Mouse (Mus musculus) ES-E14 (cell line): ENCODE data around the gene Glyr1. TPM values are rescaled to one million over a fixed set of nuclear protein-coding genes. Genes with fewer than 3 reads are reported as not detected.

Experiments used
- DNase-seq: peaks from one replicate; pipeline ENCODE4 v3.0.0-alpha.2; 2013; ENCODE audit warnings: low read depth, low spot score
- H3K27ac ChIP-seq: 2 replicates; pipeline ENCODE4 v1.5.1; 2012; ENCODE audit warnings: low read depth, mild to moderate bottlenecking, low read length, moderate library complexity, mixed read lengths; ENCODE audit not compliant: poor library complexity, insufficient read depth, severe bottlenecking
- H3K36me3 ChIP-seq: 2 replicates; pipeline ENCODE4 v1.6.1; 2012; ENCODE audit warnings: mild to moderate bottlenecking, low read length, moderate library complexity, mixed read lengths; ENCODE audit not compliant: control insufficient read depth, poor library complexity, insufficient read depth, severe bottlenecking
- H3K4me1 ChIP-seq, 2 experiments: fragments of 150-350 bp in 1 of 2; sonication (generic) in 1 of 2; 2 replicates each; pipeline ENCODE4 v1.6.1; 2012; ENCODE audit warnings: low read length in 2 of 2, mild to moderate bottlenecking in 1 of 2, mixed read lengths in 1 of 2; ENCODE audit not compliant: control insufficient read depth in 2 of 2, insufficient read depth in 2 of 2, poor library complexity in 1 of 2
- H3K4me3 ChIP-seq, 2 experiments: fragments of 150-350 bp in 1 of 2; sonication (generic) in 1 of 2; 2 replicates each; pipeline ENCODE4 v1.5.1; 2012; ENCODE audit warnings: low read length in 2 of 2, low read depth in 1 of 2, mild to moderate bottlenecking in 1 of 2, mixed read lengths in 1 of 2; ENCODE audit not compliant: insufficient read depth in 1 of 2, poor library complexity in 1 of 2, severe bottlenecking in 1 of 2
- H3K9ac ChIP-seq: 2 replicates; pipeline ENCODE4 v1.6.1; 2012; ENCODE audit warnings: low read depth, mild to moderate bottlenecking, low read length, mixed read lengths; ENCODE audit not compliant: poor library complexity, insufficient read depth, severe bottlenecking
- H3K9me3 ChIP-seq: fragments of 150-350 bp; sonication (generic); 2 replicates; pipeline ENCODE4 v1.6.1; 2012; ENCODE audit warnings: low read depth, mild to moderate bottlenecking, low read length; ENCODE audit not compliant: control insufficient read depth, insufficient read depth
- CHD2 ChIP-seq: IDR thresholded peaks from 2 replicates; pipeline ENCODE4 v1.6.1; 2014; ENCODE audit warnings: mild to moderate bottlenecking, low read depth, low read length, inconsistent platforms
- HCFC1 ChIP-seq: IDR thresholded peaks from 2 replicates; pipeline ENCODE4 v1.6.1; 2012; ENCODE audit warnings: low read length, inconsistent platforms, borderline replicate concordance; ENCODE audit not compliant: insufficient read depth
- MAFK ChIP-seq: IDR thresholded peaks from 2 replicates; pipeline ENCODE4 v1.6.1; 2014; ENCODE audit warnings: mild to moderate bottlenecking, low read depth, low read length, inconsistent platforms; ENCODE audit not compliant: insufficient read depth
- ZC3H11A ChIP-seq: IDR thresholded peaks from 2 replicates; pipeline ENCODE4 v1.6.1; 2012; ENCODE audit warnings: low read depth, mild to moderate bottlenecking, inconsistent platforms, low read length, borderline replicate concordance
- ZNF384 ChIP-seq: IDR thresholded peaks from 2 replicates; pipeline ENCODE4 v1.6.1; 2012; ENCODE audit warnings: low read depth, low read length, inconsistent platforms
- in situ Hi-C, 2 experiments: fragments of 600-800 bp; cut with MboI; formaldehyde crosslinking; loops; one replicate each; pipeline ENCODE4 v1.15.1; 2025; ENCODE audit warnings: low sequenced_read_pairs in 2 of 2, inconsistent platforms in 1 of 2; ENCODE audit not compliant: unreplicated experiment in 2 of 2
- total RNA-seq: library from RNA; depleted of rRNA; stranded (reverse); fragments of 300-350 nt; gene quantifications from 2 replicates; pipeline ENCODE4 v1.2.3, GENCODE M21; 2012; rRNA removed

Glyr1 gene
- total RNA-seq, result 67.4 and 75.6 TPM in 2 replicates

DNA sequence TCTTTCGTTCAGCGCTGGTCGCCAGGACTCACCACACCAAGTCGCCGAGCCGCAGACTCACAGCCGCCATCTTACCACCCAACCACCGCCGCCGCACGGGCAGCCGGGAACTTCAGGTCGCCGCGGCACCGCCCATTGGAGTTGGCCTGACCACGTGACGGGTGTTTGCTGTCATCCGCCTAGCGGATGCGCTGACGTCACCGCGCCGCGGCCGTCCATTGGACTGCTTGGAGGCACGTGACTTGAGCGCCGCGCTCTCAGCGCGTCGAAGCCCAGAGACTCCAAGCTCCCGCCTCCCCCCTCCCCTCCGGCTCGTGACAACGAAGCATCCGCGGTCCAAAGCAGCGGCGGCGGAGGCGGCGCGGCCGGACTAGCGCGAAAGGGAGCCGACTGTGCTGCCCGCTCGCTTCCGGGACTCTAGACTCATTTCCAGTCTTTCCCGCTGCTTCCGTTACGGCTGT, at the start of gene Glyr1, which contains the start of gene Ubn1:
Glyr1 (minus strand) TSS at position 90 of the 461 bp plus-strand sequence.
Ubn1 (plus strand) TSS at position 284 of the 461 bp plus-strand sequence.
- H3K27ac ChIP-seq, result peak within 1 kb of the TSS; percentile 53; the same call in 1 of the 2 replicates
- H3K36me3 ChIP-seq, result peaks cover 12% of the 10 kb centered on the region; the same call in 1 of the 2 replicates
- in situ Hi-C loops, result no loop called here
- H3K4me1 ChIP-seq, result peaks cover 0 to 8% of the 10 kb centered on the region in 2 experiments; a peak in 2 of 4 replicates
- peak within 1 kb of the TSS; percentile 85 to 99 for H3K4me3 ChIP-seq
- no peaks in the 10 kb centered on the region for H3K9me3 ChIP-seq
- TF ChIP-seq MAFK (no peak), HCFC1 (peak; percentile 16; the same call in 1 of the 2 replicates), CHD2 (no peak)
- peak within 1 kb of the TSS; percentile 94 for H3K9ac ChIP-seq
- peak; percentile 97 for DNase-seq

DNA sequence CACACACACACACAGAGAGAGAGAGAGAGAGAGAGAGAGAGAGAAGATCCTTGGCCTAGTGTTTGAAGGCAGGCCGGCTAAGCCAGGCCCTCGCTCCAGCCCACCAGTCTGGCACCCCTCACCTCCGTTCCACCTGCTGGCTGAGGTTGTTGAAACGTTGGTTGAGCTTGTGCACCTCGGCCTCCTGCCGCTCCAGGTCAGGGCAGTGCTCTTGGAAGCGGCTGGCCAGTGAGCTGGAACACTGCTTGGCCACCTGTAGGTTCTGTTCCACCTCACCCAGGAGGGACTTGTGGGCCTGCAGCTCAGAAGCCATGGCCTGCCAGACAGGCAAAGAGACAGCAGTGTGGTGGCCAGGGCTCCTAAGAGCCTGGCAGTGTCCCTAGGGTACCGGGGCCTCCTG, 46.8 kb upstream of the Glyr1 start:
- DNase-seq, result no peak
- Histone ChIP-seq H3K9ac (no peak overlapping the region), H3K4me3 (no peak overlapping the region), H3K36me3 (no peaks in the 10 kb centered on the region), H3K27ac (no peak overlapping the region), H3K4me1 (no peaks in the 10 kb centered on the region), H3K9me3 (no peaks in the 10 kb centered on the region)
- no peak for TF ChIP-seq HCFC1
- no peak for TF ChIP-seq CHD2
- in situ Hi-C loops, result no loop called here

DNA sequence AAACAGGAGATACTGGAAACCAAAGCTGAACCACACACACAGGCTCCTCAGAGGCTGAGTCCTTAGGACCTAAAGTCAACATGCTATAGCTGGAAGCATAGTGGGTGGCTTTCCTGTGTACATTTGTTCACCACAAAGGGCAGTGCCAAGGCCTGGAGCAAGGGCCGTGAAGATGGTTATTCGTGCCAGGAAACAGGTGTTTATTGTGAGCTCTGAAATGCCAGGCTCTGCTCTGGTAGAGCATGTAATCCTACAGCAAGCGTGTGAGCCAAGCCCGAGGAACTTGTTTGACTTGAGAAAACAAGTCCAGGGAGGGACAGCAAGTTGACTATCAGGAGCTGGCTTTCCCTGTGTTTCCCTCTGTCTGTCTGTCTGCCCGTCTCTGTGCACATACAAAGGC, 43.6 kb upstream of the Glyr1 start:
- H3K36me3 ChIP-seq, result no peaks in the 10 kb centered on the region
- no peaks in the 10 kb centered on the region for H3K9me3 ChIP-seq
- no peak overlapping the region for H3K27ac ChIP-seq
- 0 out of 4 replicates have a peak, but pooled peaks cover 0 to under 1% of the 10 kb centered on the region in 2 experiments for H3K4me1 ChIP-seq
- DNase-seq, result no peak
- TF ChIP-seq ZNF384 (no peak), ZC3H11A (no peak), CHD2 (no peak), MAFK (no peak), HCFC1 (no peak)
- no peak overlapping the region for H3K4me3 ChIP-seq
- no peak overlapping the region for H3K9ac ChIP-seq
- in situ Hi-C loops, result no loop called here

DNA sequence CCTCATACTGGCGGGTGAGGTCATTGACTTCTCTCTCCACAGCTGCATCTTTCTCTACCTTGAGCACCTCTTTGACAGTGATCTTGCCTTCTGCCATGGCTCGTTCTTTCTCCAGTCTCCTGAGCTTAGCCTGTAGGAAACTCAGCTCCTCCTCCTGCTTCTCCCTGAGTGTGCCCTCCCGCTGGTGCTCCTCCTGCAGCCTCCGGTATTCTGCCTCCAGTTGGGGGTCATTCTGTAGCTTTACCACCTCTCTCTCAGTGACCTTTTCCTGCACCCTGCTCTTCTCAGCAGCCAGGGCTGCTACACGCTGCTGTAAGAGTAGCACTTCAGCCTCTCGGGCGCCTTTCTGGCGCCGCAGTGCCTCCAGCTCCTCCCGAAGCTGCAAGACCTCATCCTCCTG, 39.4 kb upstream of the Glyr1 start:
- Histone ChIP-seq H3K4me3 (peak overlapping the region; percentile 1 to 41; a peak in 2 of 4 replicates), H3K36me3 (peaks cover 4% of the 10 kb centered on the region; the same call in 1 of the 2 replicates), H3K9me3 (no peaks in the 10 kb centered on the region), H3K9ac (no peak overlapping the region), H3K4me1 (0 out of 4 replicates have a peak, but pooled peaks cover 0 to 5% of the 10 kb centered on the region in 2 experiments), H3K27ac (no peak overlapping the region)
- no peak for DNase-seq
- TF ChIP-seq HCFC1 (no peak), CHD2 (no peak), ZC3H11A (no peak), ZNF384 (no peak), MAFK (no peak)
- in situ Hi-C loops, result no loop called here

DNA sequence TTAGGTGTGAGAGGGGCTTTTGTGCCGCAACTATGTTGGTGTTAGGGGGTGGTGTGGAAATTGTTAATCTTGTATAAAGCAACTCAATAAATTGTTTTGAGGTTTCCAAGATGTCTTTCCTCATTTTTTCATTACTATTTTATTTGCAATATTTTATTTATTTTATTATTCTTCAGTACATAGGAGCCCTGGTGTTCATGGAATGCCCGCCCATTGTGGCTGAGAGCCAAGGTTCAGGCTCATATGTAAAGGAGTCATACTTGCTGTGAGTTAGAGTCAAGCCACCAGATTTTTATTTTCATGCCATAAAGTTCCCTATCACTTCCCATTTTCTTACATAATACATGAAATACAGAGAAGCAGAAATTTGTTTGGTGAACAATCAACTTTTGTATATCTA, 36.5 kb upstream of the Glyr1 start:
- no peak overlapping the region for H3K9ac ChIP-seq
- H3K36me3 ChIP-seq, result peaks cover 12% of the 10 kb centered on the region; the same call in 1 of the 2 replicates
- no peaks in the 10 kb centered on the region for H3K9me3 ChIP-seq
- in situ Hi-C loops, result no loop called here
- no peak for DNase-seq
- no peak overlapping the region for H3K27ac ChIP-seq
- TF ChIP-seq MAFK (no peak), HCFC1 (no peak), CHD2 (no peak), ZNF384 (no peak), ZC3H11A (no peak)
- no peak overlapping the region for H3K4me3 ChIP-seq
- H3K4me1 ChIP-seq, result 0 out of 4 replicates have a peak, but pooled peaks cover 0 to 5% of the 10 kb centered on the region in 2 experiments
